Mouse (Mus musculus) pancreas, adult 10 weeks (tissue): ENCODE results near the gene Csl. TPM values are rescaled to one million over a fixed set of nuclear protein-coding genes. Genes with fewer than 3 reads are reported as not detected.

ENCODE experiments used
- polyA plus RNA-seq: library from polyadenylated mRNA; stranded (reverse); fragments of 350-450 nt; fragmentation: Illumina TruSeq; extraction: RNeasy Lipid Tissue Mini Kit (QIAGEN cat#74804); gene quantifications from one replicate; pipeline ENCODE4 v1.2.3, GENCODE M21; 2015; ENCODE audit warnings: low read depth, low replicate concordance; ENCODE audit not compliant: insufficient read depth

Csl gene
- polyA plus RNA-seq = not detected

GRCm38 (mm10) chr10:99759558-99759957 lies at the start of gene Csl:
TSS of gene Csl (minus strand) at chr10:99759658.

